Mouse (Mus musculus) liver, adult 2 months (tissue): ENCODE data around the gene Arnt2. TPM values are rescaled to one million over a fixed set of nuclear protein-coding genes. Genes with fewer than 3 reads are reported as not detected.

Experiments
- DNase-seq: peaks from one replicate; pipeline ENCODE4 v3.0.0-alpha.2; 2011; ENCODE audit warnings: low read depth, low spot score; ENCODE audit errors: extremely low read depth
- H3K27ac ChIP-seq: fragments of 200-500 bp; replicated peaks from 2 replicates; pipeline ENCODE4 v1.5.1; 2012; ENCODE audit warnings: low read depth, mild to moderate bottlenecking, control low read depth, inconsistent platforms, low read length; ENCODE audit not compliant: insufficient read depth
- H3K27me3 ChIP-seq: fragments of 200-500 bp; 2 replicates; pipeline ENCODE4 v1.6.1; 2012; ENCODE audit warnings: mild to moderate bottlenecking, moderate library complexity, low read length, inconsistent platforms; ENCODE audit not compliant: control insufficient read depth, insufficient read depth
- H3K36me3 ChIP-seq: fragments of 200-500 bp; 2 replicates; pipeline ENCODE4 v1.6.1; 2012; ENCODE audit warnings: low read length, inconsistent platforms; ENCODE audit not compliant: control insufficient read depth, insufficient read depth
- H3K4me1 ChIP-seq: fragments of 200-500 bp; 2 replicates; pipeline ENCODE4 v1.6.1; 2011; ENCODE audit warnings: low read length; ENCODE audit not compliant: control insufficient read depth, insufficient read depth
- H3K4me3 ChIP-seq: fragments of 200-500 bp; 2 replicates; pipeline ENCODE4 v1.5.1; 2011; ENCODE audit warnings: low read depth, mild to moderate bottlenecking, control low read depth, low read length, moderate library complexity; ENCODE audit not compliant: insufficient read depth
- H3K79me2 ChIP-seq: fragments of 200-500 bp; 2 replicates; pipeline ENCODE4 v1.6.1; 2012; ENCODE audit warnings: inconsistent platforms, mild to moderate bottlenecking, low read length, moderate library complexity; ENCODE audit not compliant: control insufficient read depth, insufficient read depth
- H3K9ac ChIP-seq: fragments of 200-500 bp; 2 replicates; pipeline ENCODE4 v1.6.1; 2012; ENCODE audit warnings: low read depth, mild to moderate bottlenecking, control low read depth, inconsistent platforms, low read length
- CTCF ChIP-seq: fragments of 200-500 bp; IDR thresholded peaks from 2 replicates; pipeline ENCODE4 v1.5.1; 2011; ENCODE audit warnings: low read depth, low read length, control low read depth
- POLR2A ChIP-seq: fragments of 200-500 bp; IDR thresholded peaks from 2 replicates; pipeline ENCODE4 v1.6.1; 2011; ENCODE audit warnings: low read length, control low read depth; ENCODE audit not compliant: insufficient read depth; ENCODE audit errors: extremely low read depth
- WGBS: fragments of 180-500 bp; shearing (Covaris S2); methylation state at CpG from one replicate; pipeline ENCODE4 v1.1.7; 2018; 5-methylcytosine and 5-hydroxymethylcytosine counted together
- polyA plus RNA-seq: library from polyadenylated mRNA; depleted of rRNA; stranded (reverse); fragments of >200 nt; gene quantifications from 2 replicates; pipeline ENCODE4 v1.2.3, GENCODE M21; 2012
- total RNA-seq: library from RNA; depleted of rRNA; stranded (reverse); fragments of >200 nt; gene quantifications from 2 replicates; pipeline ENCODE4 v1.2.3, GENCODE M21; 2014

The Arnt2 gene
- total and polyA plus RNA-seq, 2 experiments = not detected

DNA sequence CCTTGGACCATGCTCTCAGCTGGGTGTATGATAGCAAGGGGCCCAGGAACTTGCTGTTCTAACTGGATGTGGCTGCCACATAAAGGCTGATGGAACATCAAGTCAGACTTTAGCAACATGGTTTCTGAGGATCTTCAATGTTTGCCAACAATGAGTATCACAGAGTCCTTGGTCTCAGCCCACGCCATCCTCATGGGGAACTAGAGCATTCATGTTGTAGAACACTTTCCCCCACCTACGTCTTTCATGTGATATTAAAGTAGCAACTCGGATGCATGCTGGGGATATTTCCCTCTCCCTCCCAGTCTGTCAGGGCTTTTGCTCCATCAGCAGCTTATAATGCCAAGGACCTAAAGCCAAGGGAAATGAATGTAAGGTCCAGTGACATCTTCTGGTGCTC, 153.3 kb downstream of the Arnt2 start:
- H3K27me3 ChIP-seq = no peaks in the 10 kb centered on the region
- TF ChIP-seq POLR2A = no peak
- TF ChIP-seq CTCF = no peak
- no peak overlapping the region for H3K9ac ChIP-seq
- no peaks in the 10 kb centered on the region for H3K79me2 ChIP-seq
- H3K36me3 ChIP-seq = no peaks in the 10 kb centered on the region
- no peak for DNase-seq
- H3K27ac ChIP-seq = no peak overlapping the region
- 88% methylated on average over 3 of the region's 3 CpGs for WGBS
- no peaks in the 10 kb centered on the region for H3K4me1 ChIP-seq
- no peak overlapping the region for H3K4me3 ChIP-seq

DNA sequence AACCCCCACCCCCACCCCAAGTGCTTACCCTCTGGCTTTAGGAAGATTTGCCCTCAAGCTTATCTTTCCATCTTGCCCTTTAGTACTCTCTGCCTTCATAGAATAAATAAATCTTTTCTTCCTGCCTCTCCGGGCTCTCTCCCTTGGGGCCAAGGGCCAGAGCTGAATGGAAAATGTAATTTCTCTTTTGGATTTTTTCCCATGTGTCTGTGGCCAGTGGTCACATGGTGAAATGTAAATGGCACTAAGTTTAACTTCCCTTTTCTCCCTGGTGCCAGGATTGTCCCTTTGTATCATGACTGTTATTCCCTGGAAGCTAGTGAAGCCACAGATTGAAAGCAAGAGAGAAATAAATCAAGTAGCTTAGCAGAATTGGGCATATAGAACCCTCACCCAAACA, 153.7 kb downstream of the Arnt2 start:
- no peak overlapping the region for H3K4me3 ChIP-seq
- DNase-seq = no peak
- TF ChIP-seq POLR2A (no peak), CTCF (no peak)
- WGBS = 22% methylated on average over 1 of the region's 1 CpGs
- H3K79me2 ChIP-seq = no peaks in the 10 kb centered on the region
- no peaks in the 10 kb centered on the region for H3K36me3 ChIP-seq
- no peaks in the 10 kb centered on the region for H3K27me3 ChIP-seq
- no peak overlapping the region for H3K9ac ChIP-seq
- H3K4me1 ChIP-seq = no peaks in the 10 kb centered on the region
- no peak overlapping the region for H3K27ac ChIP-seq

DNA sequence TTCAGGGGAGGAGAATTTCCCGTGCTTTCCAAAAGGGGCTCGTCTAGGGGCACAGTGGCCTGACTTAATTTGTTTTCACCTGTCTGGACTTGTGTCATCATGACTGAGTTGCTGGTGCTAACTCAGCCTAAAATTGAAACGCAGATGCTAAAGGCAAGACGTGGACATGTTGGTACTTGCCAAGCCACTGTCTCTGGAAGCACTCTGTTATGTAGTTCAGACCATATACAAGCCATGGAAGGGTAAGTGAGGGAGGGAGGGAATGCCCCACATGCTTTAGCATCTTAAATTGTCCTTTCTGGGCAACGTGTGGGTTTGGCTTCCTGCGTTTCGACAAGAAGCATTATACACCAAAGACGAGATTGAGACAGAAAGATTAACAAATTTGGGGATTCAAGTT, 155.1 kb downstream of the Arnt2 start:
- WGBS = 69% methylated on average over 8 of the region's 8 CpGs
- Histone ChIP-seq H3K79me2 (no peaks in the 10 kb centered on the region), H3K4me1 (no peaks in the 10 kb centered on the region), H3K36me3 (no peaks in the 10 kb centered on the region), H3K27ac (no peak overlapping the region), H3K9ac (no peak overlapping the region), H3K4me3 (no peak overlapping the region), H3K27me3 (no peaks in the 10 kb centered on the region)
- no peak for DNase-seq
- no peak for TF ChIP-seq POLR2A
- no peak for TF ChIP-seq CTCF

DNA sequence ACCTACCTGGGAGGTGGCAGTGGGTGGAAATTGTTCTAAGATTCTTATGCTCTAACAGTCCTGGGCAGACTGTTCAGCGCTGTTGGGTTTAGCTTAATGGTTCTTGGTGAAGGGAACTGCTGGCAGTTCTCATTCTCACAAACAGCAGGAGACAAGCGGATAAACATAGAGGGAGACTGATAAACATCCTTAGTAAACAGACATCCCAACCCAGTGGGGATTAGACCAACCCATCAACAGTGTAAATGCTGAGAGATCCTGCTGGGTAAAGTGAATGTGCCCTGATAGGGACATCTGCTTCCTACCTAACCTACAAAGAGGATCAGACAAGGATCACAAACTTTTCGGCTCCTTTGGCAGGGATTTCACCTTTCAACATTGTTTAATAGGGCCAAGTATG, 155.7 kb downstream of the Arnt2 start:
- no peak overlapping the region for H3K27ac ChIP-seq
- H3K79me2 ChIP-seq = no peaks in the 10 kb centered on the region
- TF ChIP-seq POLR2A (no peak), CTCF (no peak)
- WGBS = 61% methylated on average over 3 of the region's 3 CpGs
- H3K4me3 ChIP-seq = no peak overlapping the region
- H3K4me1 ChIP-seq = no peaks in the 10 kb centered on the region
- no peak overlapping the region for H3K9ac ChIP-seq
- no peaks in the 10 kb centered on the region for H3K27me3 ChIP-seq
- DNase-seq = no peak
- no peaks in the 10 kb centered on the region for H3K36me3 ChIP-seq

DNA sequence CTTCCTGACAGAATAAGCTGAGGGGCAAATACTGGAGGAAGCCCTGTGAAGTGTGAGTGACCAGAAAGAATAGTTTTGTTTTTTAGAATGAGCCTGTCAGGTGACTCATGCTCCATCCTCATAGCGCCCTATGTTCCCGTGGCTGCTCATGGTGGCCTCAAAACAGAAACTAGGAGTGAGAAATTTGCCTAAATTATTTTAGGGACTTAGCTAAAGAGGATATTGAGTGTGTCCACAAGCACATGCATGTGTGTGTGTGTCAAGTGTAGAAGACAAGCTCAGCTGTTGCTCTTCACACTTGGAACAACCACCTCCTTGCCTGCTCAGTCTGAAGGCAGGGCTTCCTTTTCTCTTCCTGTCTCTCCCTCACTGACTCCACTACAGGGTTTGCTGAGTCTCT, 158.3 kb downstream of the Arnt2 start:
- DNase-seq = no peak
- H3K9ac ChIP-seq = no peak overlapping the region
- H3K4me1 ChIP-seq = no peaks in the 10 kb centered on the region
- H3K4me3 ChIP-seq = no peak overlapping the region
- H3K27me3 ChIP-seq = no peaks in the 10 kb centered on the region
- TF ChIP-seq POLR2A (no peak), CTCF (no peak)
- 93% methylated on average over 2 of the region's 2 CpGs for WGBS
- H3K36me3 ChIP-seq = no peaks in the 10 kb centered on the region
- H3K79me2 ChIP-seq = no peaks in the 10 kb centered on the region
- H3K27ac ChIP-seq = no peak overlapping the region

DNA sequence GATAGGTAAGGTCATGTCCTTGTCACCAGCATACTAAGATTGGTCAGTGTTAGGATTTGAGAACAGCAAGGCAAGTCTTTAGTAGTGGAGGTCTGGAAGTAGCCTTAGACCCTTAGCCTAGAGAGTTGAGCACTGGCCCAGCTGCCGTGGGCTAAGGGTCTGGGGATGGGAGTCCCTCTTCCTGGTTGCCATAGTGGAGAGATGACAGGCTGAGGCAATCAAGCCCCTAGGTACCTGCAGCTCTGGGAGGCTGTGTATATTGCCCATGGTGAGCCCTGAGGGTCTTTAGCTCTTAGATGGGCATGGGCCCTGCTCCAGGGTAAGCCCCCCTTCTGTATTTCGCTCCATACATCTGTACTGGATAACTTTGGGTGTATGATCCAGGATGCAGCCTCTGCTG, 159.2 kb downstream of the Arnt2 start:
- Histone ChIP-seq H3K36me3 (no peaks in the 10 kb centered on the region), H3K9ac (no peak overlapping the region), H3K4me3 (no peak overlapping the region), H3K79me2 (no peaks in the 10 kb centered on the region), H3K27ac (no peak overlapping the region), H3K4me1 (no peaks in the 10 kb centered on the region), H3K27me3 (no peaks in the 10 kb centered on the region)
- DNase-seq = no peak
- WGBS = 95% methylated on average over 2 of the region's 2 CpGs
- TF ChIP-seq CTCF (no peak), POLR2A (no peak)
